Mouse (Mus musculus) T-cell, adult 2 months (primary cell): Measurements from ENCODE around the gene Ablim1.
"Not testable (repeated sequence)": the region's sequence is repeated elsewhere in the genome, so short reads cannot be mapped to it uniquely, and the experiment has no call there.

Source experiments
- DNase-seq: peaks from one replicate; pipeline ENCODE4 v3.0.0; 2022; ENCODE audit warnings: low spot score

Ablim1 gene

DNA sequence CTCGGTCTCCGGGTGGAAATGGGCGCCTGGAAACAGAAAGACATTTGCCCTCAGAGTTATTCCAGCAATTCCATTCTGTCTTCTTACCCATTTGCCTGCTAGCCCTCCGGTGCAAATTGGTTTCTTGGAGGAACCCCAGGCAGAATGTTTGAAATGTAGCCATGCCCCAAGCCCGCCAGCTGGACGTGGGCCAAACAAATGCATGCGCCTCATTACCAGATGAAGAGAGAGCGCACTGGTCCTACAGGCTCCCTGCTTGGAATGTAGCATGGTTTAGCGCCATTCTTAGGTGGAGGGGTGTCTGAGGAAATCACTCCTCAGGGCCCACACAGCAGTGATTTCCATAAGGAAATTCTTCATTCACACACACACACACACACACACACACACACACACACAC, 162.4 kb downstream of the Ablim1 start:
- DNase-seq: no peak

DNA sequence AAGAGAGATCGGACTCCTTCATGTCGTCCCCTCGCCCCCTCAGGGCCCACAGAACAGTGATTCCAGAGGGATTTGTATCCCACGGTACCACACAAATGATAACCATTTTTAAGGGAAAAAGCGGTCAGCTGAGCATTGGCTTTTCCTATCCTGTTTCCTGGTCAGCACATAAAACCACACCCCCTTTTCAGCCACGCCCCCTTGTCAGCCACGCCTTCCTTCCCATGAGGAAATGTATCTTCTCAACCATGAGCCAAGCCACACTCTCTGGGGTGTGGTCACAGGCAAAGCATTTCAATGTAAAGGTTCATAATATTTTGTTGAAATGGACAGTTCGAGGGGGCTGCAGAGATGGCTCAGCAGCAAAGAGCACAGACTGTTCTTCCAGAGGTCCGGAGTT, 163.2 kb downstream of the Ablim1 start:
- DNase-seq: no peak

DNA sequence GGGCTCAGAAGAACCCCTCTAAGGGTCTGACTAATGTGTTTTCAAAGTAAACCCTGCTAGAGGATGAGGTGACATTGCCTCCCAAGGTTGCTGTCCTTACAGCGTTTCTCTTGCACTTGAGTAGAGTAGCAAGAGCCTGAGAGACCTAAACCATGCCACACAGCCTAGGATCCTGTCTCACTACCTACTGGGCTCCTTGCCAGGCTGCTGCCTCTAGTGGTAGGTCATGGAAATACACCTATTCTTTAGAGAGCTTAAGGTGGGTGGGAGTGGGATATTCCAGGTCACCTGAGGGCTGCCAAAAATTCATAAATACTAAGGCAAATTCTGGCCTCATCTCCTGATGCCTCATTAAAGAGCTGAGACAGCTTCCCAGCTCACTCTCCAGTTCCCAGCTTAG, 164.4 kb downstream of the Ablim1 start:
- DNase-seq: peak; percentile 33

DNA sequence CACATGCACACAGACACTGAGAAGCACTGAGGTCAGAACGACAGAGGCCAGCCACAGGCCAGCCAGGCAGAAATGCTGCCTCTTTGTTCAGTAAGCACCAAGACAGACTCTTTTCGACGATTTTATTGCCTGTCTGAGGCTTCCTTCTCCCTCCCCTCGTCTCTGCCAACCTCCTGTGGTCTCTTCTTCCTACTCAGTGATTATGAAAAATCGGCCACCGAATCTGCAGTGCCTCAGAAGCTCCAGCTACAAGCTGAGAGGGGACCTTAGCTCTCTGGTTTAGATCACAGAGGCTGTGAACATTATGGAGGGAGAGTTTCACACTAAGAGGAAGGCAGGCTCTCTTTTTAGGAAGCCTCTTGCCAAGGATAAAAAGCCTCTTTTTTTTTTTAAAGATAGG, 167.0 kb downstream of the Ablim1 start:
- DNase-seq: no peak

DNA sequence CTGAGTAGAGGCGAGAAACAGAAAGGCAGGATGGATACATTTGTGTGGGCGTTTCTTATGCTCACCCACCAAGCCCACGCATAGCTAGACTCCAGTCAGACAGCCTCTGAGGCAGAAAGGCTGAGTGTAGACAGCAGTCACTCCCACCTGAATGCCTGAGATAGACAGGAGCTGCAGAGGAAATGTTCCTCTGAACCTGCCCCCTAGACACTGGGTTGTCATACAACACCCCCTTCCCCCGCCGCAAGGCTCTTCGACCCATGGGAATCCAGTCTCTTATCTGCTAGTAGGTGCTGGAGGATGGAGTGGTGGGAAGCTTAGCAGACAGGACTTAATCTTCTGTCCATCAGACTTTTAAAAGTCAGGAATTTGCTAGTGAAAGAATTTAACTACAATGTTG, 167.8 kb downstream of the Ablim1 start:
- no peak for DNase-seq

DNA sequence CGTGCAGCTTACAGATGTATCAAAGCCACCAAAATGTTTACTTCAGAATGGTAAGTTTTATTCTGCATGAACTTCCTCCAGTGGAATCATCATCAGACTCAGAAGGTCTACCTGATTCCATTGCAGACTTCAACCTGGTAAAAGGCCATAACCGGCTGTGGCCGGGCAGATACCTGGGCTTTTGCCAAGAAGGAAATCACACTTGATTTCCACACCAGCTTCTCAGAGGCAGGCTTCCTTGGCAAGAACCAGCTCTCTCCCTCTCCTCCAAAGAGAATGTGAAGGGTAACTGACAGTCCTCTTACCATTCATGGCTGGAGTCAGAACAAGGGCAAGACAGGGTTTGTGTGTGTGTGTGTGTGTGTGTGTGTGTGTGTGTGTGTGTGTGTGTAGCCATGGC, 171.1 kb downstream of the Ablim1 start:
- DNase-seq: no peak

DNA sequence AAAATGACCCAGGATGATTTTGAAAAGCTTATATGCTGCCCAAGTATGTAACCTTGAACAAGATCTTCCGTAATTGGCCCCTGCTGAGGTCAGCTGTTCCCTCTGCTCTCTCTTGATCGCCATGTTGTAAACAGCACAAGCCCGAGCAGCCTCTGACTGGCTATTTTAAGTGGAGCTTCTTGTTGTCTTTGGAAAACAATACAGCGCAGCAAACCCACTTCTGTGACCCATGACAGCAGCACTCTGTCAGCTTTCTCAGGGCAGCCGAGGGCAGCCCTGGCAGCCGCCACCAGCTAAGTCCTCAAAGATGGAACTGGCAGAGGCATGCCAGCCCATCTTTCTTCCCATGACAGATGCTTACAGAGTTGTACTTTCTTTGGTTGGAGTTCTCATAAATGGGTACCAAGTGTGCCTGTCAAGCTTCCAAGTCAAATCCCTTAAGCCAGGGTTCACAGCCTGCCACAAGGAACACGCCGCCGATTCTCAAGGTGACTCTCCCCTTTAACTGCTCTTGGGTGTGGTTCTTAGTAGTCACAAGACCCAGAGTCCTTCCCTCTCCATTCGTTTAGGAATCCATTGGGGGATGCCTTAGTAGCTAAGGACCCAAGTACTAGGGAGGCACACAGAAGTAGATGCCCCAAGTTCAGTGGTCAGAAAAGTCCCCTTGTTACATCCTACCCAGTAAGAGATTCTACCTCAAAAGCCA, 172.8 kb downstream of the Ablim1 start:
- no peak for DNase-seq

DNA sequence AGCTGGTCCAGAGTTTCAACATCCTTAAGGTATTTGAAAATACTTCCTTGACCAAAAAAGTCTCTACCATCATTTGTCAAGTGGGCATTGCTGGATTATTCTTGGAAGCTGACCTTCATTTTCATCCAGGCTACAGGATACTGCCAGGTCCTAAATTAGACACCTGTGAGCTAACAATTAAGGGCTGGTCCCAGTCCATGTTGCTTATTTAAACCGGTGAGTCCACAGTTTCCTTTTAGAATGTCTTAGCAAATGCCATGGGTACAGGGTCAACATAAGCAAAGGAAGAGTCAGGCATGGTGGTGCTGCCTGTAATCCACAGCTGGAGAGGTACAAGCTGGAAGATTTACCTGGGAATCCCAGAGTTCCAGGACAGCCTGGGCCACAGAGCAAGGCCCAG, 173.8 kb downstream of the Ablim1 start:
- DNase-seq: no peak

DNA sequence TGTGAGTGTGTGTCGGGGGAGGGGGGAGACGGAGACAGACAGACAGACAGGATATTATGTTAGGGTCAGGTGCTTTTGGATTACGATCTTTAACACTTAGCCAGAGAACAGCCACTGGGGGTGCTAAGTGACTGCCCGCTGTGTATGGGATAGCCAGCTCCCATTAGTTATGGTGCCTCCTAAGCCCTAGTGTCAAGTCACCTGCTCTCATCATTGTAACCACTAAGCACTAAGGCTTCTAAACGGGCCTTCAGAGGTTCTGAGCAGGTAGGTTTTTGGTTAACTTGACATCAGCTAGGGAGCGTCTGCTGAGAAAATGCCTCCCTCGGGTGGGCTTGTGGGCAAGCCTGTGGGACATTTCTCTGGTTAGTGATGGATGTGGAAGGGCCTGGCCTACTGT, 174.6 kb downstream of the Ablim1 start:
- no peak for DNase-seq

DNA sequence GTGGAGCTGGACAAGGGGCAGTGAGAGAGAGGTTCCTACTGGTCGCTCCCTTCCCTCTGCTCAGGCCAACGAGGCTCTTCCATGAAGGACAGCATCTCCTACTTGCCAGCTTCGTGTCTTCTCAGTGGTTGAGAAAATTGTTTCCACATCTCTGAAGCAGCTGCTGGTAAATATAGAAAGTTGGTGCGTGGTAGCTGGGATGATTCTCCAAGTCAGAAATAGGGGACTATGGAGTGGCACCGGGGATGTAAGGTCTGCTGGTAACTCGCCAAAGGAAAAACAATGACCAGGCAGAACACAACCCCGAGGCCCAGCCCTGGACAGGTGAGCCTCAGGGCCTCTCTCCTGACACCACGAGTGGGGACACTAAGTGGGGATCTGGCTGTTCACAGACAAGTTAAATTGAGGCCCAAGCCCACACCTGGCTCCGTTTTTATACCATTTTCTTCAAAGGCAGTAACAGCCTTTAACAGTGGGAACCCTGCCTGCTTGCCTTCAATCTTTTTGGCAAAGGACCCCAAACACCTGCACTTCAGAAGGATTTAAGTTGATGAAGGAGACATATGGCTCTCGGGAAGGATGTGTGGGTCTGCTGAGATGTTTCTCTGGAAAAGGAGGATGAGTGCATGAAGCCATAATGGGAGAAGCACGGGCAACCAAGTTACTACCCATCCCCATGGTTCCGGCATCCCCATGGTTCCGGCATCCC, 175.7 kb downstream of the Ablim1 start:
- DNase-seq: no peak

DNA sequence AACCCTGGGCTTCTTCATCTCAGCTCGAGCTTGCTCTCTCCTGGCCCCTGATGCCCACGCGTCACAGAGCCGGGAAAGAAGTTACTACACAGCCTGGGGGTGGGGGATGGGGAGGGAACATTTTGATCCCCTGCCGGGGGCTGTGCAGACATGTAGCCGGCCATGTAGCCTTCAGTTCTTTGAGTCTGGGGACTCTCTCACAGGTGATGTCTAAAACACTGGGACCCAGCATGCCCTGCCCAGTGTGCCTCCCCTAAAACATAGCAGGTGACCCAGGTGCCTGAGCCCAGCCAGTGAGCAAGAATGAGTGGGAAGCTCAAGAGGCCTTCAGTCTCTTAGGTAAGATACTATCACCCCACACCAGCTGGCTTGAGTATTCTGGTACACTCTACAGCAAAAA, 176.2 kb downstream of the Ablim1 start:
- no peak for DNase-seq

DNA sequence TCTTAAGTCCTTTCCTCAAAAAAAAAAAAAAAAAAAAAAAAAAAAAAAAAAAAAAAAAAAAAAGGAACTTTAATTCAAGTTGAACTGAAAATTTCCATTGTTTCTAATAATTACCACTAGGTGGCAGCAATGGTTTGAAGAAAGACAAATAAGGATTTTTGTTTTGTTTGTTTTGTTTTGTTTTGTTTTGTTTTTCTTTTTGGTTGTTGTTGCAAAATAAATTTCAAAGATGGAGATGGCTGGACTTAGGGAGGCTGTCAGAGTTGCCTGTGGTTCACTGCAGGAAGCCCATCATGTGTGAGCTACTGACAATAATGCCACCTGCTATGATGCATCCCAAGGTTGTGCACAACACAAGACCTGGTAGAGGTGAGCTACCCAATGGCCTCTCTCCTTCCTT, 176.7 kb downstream of the Ablim1 start:
- DNase-seq: no peak

DNA sequence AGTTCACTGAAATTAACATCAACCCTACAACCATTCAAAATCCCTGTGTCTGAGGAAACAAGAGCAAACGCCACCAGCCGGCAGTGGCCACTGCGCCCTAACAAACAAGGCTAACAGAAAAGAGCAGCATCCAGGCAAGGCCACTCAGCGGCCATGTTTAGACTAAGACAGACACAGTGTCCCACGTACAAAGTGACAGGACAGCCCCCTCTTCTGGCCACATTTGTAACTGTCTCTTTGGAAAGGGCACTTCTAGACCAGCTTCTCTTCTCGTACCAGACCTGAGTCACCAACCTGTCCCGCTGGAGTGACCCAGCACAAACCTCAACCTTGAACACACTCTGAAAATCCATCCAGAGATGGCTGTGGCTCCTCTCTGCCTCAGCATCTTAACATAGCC, 178.5 kb downstream of the Ablim1 start:
- DNase-seq: peak; percentile 83

DNA sequence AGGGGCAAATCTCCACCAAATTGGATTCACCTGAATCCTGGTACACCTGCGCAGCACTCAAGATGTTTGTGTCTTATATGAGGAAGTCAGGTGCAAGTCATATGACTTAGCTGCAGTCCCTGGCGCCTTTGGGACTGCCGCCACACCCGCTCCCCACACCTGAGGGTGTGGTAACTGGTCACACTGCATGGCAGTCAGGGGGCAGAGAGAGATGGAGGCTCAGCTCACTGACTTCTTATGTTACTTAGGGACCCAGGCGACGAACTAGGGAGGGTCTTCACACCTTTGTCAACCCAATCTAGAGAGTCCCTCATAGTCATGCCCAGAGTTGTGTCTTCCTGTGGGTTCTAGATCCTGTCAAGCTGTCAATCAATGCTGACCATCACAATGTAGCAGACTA, 179.1 kb downstream of the Ablim1 start:
- not testable (repeated sequence) for DNase-seq

DNA sequence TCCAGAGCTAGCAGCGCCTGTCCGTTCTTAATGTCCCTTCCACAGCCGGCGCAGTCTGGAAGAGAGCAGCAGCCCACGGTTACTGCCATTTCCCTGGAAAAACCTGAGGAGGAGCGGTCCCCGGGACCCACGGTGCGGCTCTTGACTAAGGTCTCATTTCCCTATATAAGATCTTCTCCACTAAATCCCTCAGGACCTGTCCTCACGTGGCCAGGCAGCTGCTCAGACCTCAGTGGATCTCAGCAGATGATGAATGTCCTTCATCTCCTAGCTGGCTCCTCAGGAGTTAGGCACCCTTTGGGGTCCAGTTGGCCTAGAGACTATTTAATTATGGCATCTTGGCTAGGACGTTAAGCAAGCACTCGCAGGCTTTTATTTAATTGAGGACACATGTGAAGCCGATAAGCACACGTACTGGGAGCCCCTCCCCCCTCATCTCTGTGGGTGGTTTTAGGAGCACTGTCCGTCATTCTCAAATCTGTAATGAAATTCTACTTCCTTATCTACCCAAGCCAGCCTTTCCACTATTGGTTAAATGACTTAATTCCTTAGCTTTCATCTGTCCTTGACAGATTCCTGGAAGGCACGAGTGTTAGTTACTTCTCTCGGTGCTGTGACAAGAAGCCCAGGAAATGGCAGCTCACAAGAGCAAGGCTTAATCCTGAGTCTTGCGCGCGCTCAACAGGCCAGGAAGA, 179.9 kb downstream of the Ablim1 start:
- DNase-seq: no peak

DNA sequence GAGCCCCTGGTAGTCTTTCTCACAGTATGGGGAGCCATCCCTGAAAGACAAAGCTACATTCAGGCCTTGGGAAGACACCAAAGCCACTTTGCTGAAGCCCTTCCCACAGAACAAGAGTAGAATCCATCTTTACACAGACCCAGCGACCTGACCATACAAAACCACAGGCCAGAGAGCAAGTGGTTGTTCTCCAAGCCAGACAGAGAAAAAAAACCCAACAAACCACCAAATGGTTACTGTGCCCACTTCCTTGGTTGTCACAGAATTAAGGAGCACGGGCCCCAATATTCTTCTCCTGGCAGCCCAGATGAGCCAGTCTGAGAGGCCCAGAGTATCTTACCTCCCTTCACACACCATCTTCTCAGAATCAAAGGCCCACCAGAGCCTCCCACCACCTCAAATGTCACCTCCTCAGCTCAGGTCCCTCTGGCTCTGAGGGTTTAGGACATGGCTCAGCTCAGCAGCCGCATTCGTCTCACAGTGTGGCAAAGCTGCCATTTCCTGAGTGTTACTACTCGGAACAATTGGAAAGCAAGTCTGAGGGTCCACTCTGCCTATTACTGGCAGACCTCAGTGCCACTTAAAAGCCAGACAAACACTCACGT, 181.7 kb downstream of the Ablim1 start:
- no peak for DNase-seq

DNA sequence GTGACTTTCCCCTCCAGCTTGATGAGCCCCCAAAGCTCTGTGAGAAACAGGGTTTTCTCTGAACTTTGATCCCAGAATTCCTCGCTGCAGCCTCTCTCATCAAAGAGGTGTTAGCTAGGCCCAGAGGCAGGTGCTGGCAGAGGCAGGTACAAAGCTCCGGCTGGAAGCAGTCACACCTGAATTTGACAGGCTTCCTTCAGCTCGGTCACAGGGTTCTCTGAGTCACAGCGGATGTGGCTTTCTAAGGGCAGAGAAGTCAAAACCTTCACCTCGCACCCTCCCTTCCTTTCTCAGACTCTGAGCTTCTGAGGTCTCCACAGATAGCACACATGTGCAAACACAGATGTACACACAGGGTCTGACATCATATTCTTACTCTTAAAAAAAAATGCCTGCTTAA, 182.4 kb downstream of the Ablim1 start:
- peak; percentile 93 for DNase-seq

DNA sequence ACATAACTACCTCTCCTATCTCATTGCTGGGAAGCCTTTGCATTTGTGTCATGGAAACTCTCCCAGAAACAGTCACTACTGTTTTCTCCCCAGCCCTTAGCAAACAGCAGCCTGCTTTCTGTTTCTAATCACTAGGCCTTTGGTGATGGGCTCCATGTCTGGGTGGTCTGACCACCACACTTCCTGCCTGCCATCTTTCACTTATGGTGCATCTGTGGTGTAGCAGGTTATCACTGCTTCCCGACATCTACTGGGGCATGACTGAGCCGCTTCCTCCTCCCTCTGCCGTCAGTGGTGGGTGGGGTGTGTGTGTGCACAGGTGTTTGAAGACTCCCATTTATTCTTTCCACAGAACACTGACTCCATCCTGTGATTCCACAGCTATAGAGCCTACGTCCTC, 183.4 kb downstream of the Ablim1 start:
- DNase-seq: peak; percentile 86

DNA sequence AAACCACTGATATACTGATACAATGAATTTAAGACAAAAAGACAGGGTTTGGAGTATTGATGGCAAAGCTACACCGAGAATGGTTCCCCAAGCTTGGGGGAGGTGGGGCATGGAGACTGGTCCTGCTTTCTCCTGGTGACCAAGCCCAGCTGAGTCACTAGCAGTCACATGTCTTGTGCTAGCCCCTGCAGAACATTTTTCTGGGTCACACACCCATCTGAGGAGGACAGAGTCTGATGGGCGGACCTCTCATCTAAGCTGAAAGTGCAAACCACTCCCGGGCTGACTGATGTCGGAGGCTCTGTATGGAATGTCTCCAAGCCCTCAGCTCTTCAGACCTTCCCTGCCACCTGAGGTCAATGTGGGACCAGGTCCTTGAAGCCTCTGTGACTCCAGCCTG, 184.1 kb downstream of the Ablim1 start:
- DNase-seq: no peak

DNA sequence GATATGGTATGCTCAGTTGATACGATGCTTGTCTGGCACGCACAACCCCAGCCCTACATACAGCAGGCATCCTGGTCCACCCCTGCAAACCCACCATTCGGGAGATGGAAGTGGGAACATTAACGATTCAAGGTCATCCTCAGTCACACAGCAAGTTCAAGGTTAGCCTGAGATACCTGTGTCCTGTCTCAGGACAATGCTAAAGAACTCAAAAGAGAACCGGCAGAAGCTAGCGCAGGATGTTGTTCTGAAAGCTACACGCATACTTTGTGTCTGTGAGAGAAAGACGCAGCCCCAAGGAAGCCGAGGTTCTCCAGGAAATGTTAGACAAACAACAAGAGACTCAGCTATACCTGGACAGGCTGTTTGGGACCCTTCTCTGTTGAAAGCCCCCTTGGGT, 185.0 kb downstream of the Ablim1 start:
- peak; percentile 48 for DNase-seq

DNA sequence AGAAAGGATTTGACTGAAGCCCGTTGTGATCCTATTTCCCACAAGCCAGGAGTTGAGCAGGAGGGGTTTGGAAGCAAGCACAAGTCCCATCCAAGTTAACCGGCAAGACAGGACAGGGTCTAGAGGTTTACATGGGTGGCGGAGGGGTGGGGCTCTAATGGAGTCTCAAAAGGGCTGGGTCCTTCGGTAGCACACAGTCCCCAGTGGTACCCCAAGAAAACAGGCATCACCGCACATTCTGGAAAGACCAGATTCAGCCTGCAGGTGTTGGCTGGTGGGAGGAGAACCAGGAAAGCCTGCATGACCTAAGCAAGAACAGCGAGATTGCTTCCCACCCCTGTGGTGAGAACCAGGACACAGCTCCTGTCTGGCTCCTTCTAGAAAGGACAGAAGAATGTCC, 186.7 kb downstream of the Ablim1 start:
- no peak for DNase-seq

DNA sequence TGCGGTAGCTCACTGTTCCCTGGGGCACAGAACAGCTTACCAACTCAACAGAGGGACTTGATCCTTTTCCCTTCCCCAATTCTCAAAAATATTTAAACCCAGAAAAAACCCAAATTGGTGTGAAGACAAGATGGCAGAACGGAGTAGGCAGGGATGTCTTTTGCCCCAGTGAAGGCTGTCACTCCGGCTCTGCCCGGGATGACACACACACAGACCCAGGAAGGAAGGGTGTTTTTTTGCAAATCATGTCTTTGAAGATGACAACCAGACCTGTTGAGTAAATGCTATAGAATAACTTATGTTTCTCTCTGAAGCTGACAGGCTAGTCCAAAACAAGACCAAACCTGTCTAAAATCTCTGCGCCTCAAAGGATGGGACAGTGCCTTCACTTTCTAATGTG, 187.2 kb downstream of the Ablim1 start:
- peak; percentile 46 for DNase-seq

DNA sequence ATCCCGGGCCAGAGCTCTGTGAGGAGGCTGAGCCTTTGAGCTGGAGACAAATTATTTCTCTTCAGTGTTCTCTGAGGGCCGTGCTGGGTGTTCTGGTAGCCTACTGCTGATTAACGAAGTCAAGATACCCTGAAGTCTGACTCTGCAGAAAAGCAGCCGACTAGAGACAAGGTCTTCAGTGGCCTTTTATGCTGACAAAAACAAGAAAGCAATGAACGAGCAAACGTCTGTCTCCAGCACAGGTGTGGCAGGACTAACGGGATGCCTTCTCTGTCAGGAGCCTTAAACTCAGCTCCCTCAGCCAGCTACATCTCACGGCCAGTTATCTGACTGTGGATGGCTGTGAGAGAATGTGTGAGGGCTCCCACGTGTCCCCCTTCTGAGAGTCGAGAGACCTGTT, 187.8 kb downstream of the Ablim1 start:
- DNase-seq: no peak
